Mouse (Mus musculus) liver, embryonic 12.5 days (tissue): ENCODE measurements around the gene Eef1a1. TPM values are rescaled to one million over a fixed set of nuclear protein-coding genes. Genes with fewer than 3 reads are reported as not detected.
A peak's percentile ranks its signal among the peaks of the same experiment; 100 is the strongest.

ENCODE experiments used
- ATAC-seq: fragments of 200-750 bp; cut with Nextera tagmentation; 2 replicates; pipeline ENCODE4 v1.8.0; 2017; ENCODE audit warnings: moderate number of reproducible peaks, mild to moderate bottlenecking, moderate library complexity
- H3K27ac ChIP-seq: fragments of 300-500 bp; sonication (generic); 2 replicates; pipeline ENCODE4 v1.5.1; 2016; ENCODE audit warnings: mild to moderate bottlenecking
- H3K27me3 ChIP-seq: fragments of 300-500 bp; sonication (generic); replicated peaks from 2 replicates; pipeline ENCODE4 v1.6.1; 2016; ENCODE audit warnings: mild to moderate bottlenecking, moderate library complexity
- H3K36me3 ChIP-seq: fragments of 300-500 bp; sonication (generic); 2 replicates; pipeline ENCODE4 v1.6.1; 2016; ENCODE audit warnings: mild to moderate bottlenecking, moderate library complexity
- H3K4me1 ChIP-seq: fragments of 300-500 bp; sonication (generic); 2 replicates; pipeline ENCODE4 v1.6.1; 2016
- H3K4me2 ChIP-seq: fragments of 300-500 bp; sonication (generic); 2 replicates; pipeline ENCODE4 v1.6.1; 2016; ENCODE audit warnings: mild to moderate bottlenecking, moderate library complexity
- H3K4me3 ChIP-seq: fragments of 300-500 bp; sonication (generic); 2 replicates; pipeline ENCODE4 v1.5.1; 2016; ENCODE audit warnings: mild to moderate bottlenecking, moderate library complexity
- H3K9ac ChIP-seq: fragments of 300-500 bp; sonication (generic); 2 replicates; pipeline ENCODE4 v1.6.1; 2016; ENCODE audit warnings: mild to moderate bottlenecking, moderate library complexity
- H3K9me3 ChIP-seq: fragments of 300-500 bp; sonication (generic); replicated peaks from 2 replicates; pipeline ENCODE4 v1.6.1; 2016; ENCODE audit warnings: mild to moderate bottlenecking, moderate library complexity
- WGBS: fragments of 180-500 bp; shearing (Covaris S2); methylation state at CpG from one replicate; pipeline ENCODE4 v1.1.7; 2016; ENCODE audit not compliant: insufficient replicate concordance; 5-methylcytosine and 5-hydroxymethylcytosine counted together
- polyA plus RNA-seq: library from polyadenylated mRNA; unstranded; fragments of >200 nt; fragmentation: Nextera tagmentation; extraction: Ambion mirVana; gene quantifications from 2 replicates; pipeline ENCODE4 v1.2.1, GENCODE M21; 2016

The Eef1a1 gene
- polyA plus RNA-seq = 2,705 and 2,706 TPM in 2 replicates

DNA sequence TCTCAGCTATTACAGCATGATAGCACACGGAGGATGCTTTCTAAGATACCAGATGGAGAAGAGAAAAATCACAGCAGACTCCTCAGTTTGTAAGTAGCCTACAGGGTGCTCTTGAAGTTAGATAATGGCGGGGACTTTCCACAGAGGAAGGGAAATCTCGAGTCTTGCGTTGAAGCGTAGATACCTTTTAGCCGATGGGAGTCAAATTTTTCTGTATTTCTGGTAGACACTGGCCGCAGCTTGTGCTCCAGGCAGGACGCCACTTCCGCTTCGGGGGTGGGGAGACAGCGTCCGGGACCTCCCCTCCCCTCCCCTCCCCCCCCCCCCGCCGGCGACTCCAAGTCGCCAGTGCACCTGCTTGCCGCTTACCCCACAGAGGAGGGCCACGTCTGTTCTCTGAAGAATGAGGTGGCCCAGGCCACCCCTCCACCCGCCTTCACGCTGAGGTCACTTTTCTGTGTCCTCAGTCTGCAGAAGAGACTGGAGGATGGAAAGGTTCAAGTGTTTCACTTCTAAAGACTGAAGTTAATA lies at the start of gene Eef1a1:
TSS of gene Eef1a1 (minus strand) at position 262 of the 531 bp plus-strand sequence.
- H3K9ac ChIP-seq = peak within 1 kb of the TSS; percentile 46
- no peaks in the 10 kb centered on the region for H3K36me3 ChIP-seq
- no peaks in the 10 kb centered on the region; the same call in 1 of the 2 replicates for H3K27me3 ChIP-seq
- H3K4me2 ChIP-seq = peak within 1 kb of the TSS; percentile 63
- H3K27ac ChIP-seq = no peak within 1 kb of the TSS
- H3K9me3 ChIP-seq = no peaks in the 10 kb centered on the region
- ATAC-seq = no peak
- WGBS = 3% methylated on average over 15 of the region's 20 CpGs
- peak within 1 kb of the TSS; percentile 37 for H3K4me3 ChIP-seq
- H3K4me1 ChIP-seq = peaks cover 11% of the 10 kb centered on the region

DNA sequence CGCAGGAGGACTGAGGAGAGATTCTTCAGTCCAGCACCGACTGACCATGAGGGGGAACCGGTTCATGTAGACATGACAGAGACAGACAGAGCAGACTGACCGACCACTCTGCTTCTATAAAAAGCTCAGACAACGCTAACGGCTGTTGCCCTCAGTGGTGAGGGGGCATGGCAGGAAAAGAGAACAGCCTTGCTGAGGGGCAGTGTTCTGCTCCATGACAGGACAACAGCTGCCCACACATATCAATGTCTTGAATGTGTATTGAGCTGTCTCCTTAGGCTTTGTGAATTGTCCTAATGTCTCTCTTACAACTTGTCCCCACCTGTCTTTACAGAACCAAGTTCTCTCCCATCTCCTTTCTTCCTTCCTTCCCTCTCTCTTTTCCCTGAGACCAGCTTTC lies 49.5 kb upstream of the Eef1a1 start:
- 25% methylated on average over 6 of the region's 6 CpGs for WGBS
- Histone ChIP-seq H3K27me3 (no peaks in the 10 kb centered on the region), H3K27ac (no peak overlapping the region), H3K36me3 (no peaks in the 10 kb centered on the region), H3K4me3 (no peak overlapping the region), H3K9ac (no peak overlapping the region), H3K9me3 (no peaks in the 10 kb centered on the region), H3K4me2 (no peak overlapping the region), H3K4me1 (peaks cover 7% of the 10 kb centered on the region; the same call in 1 of the 2 replicates)
- ATAC-seq = no peak

GRCm38 (mm10) chr9:78537154-78537873 lies 48.4 kb upstream of the Eef1a1 start:
- H3K4me1 ChIP-seq = peaks cover 7% of the 10 kb centered on the region; the same call in 1 of the 2 replicates
- WGBS = 86% methylated on average over 9 of the region's 9 CpGs
- no peak overlapping the region for H3K9ac ChIP-seq
- no peak overlapping the region for H3K4me2 ChIP-seq
- H3K27me3 ChIP-seq = no peaks in the 10 kb centered on the region
- no peak for ATAC-seq
- H3K4me3 ChIP-seq = no peak overlapping the region
- H3K27ac ChIP-seq = no peak overlapping the region
- no peaks in the 10 kb centered on the region for H3K36me3 ChIP-seq
- no peaks in the 10 kb centered on the region for H3K9me3 ChIP-seq

- Histone ChIP-seq H3K27me3 (no peaks in the 10 kb centered on the region), H3K36me3 (no peaks in the 10 kb centered on the region), H3K4me3 (no peak overlapping the region), H3K9me3 (no peaks in the 10 kb centered on the region), H3K4me2 (no peak overlapping the region), H3K27ac (no peak overlapping the region), H3K9ac (no peak overlapping the region), H3K4me1 (peaks cover 16% of the 10 kb centered on the region)
- WGBS = 76% methylated on average over 7 of the region's 7 CpGs
- no peak for ATAC-seq
Observed at GRCm38 (mm10) chr9:78534606-78535005, 45.7 kb upstream of the Eef1a1 start.

- WGBS = 42% methylated on average over 18 of the region's 18 CpGs
- Histone ChIP-seq H3K9ac (no peak overlapping the region), H3K27me3 (no peaks in the 10 kb centered on the region), H3K4me3 (no peak overlapping the region), H3K4me2 (no peak overlapping the region), H3K4me1 (peaks cover 14% of the 10 kb centered on the region), H3K36me3 (no peaks in the 10 kb centered on the region), H3K27ac (peak overlapping the region; percentile 71), H3K9me3 (no peaks in the 10 kb centered on the region)
- peak; percentile 63 for ATAC-seq
Observed at GRCm38 (mm10) chr9:78533296-78533935, 44.5 kb upstream of the Eef1a1 start.

GRCm38 (mm10) chr9:78532341-78532819 lies 43.4 kb upstream of the Eef1a1 start:
- Histone ChIP-seq H3K27ac (peak overlapping the region; percentile 71), H3K4me1 (peaks cover 17% of the 10 kb centered on the region), H3K4me2 (no peak overlapping the region), H3K36me3 (no peaks in the 10 kb centered on the region), H3K9ac (no peak overlapping the region), H3K9me3 (no peaks in the 10 kb centered on the region), H3K4me3 (no peak overlapping the region), H3K27me3 (no peaks in the 10 kb centered on the region)
- no peak; the same call in 1 of the 2 replicates for ATAC-seq
- WGBS = 55% methylated on average over 9 of the region's 9 CpGs

- Histone ChIP-seq H3K36me3 (no peaks in the 10 kb centered on the region), H3K27me3 (no peaks in the 10 kb centered on the region), H3K27ac (peak overlapping the region; percentile 71), H3K4me1 (peaks cover 20% of the 10 kb centered on the region), H3K4me3 (no peak overlapping the region), H3K4me2 (no peak overlapping the region), H3K9me3 (no peaks in the 10 kb centered on the region), H3K9ac (no peak overlapping the region)
- 40% methylated on average over 5 of the region's 5 CpGs for WGBS
- no peak for ATAC-seq
Observed at GRCm38 (mm10) chr9:78531816-78532215, 42.9 kb upstream of the Eef1a1 start.

- Histone ChIP-seq H3K9ac (peak overlapping the region; percentile 73), H3K27me3 (no peaks in the 10 kb centered on the region; the same call in 1 of the 2 replicates), H3K4me3 (peak overlapping the region; percentile 65), H3K4me2 (peak overlapping the region; percentile 94), H3K27ac (peak overlapping the region; percentile 80), H3K9me3 (no peaks in the 10 kb centered on the region), H3K36me3 (no peaks in the 10 kb centered on the region), H3K4me1 (peaks cover 26% of the 10 kb centered on the region)
- 6% methylated on average over 16 of the region's 16 CpGs for WGBS
- peak; percentile 60 for ATAC-seq
Observed at GRCm38 (mm10) chr9:78527767-78528381, 38.9 kb upstream of the Eef1a1 start.

GRCm38 (mm10) chr9:78527301-78527761 lies 38.4 kb upstream of the Eef1a1 start:
- peak; percentile 68 for ATAC-seq
- Histone ChIP-seq H3K4me3 (peak overlapping the region; percentile 65), H3K9me3 (no peaks in the 10 kb centered on the region), H3K27me3 (no peaks in the 10 kb centered on the region; the same call in 1 of the 2 replicates), H3K4me2 (peak overlapping the region; percentile 94), H3K9ac (peak overlapping the region; percentile 73), H3K27ac (peak overlapping the region; percentile 80), H3K4me1 (peaks cover 26% of the 10 kb centered on the region), H3K36me3 (no peaks in the 10 kb centered on the region)
- WGBS = under 1% methylated on average over 24 of the region's 24 CpGs

GRCm38 (mm10) chr9:78526206-78526605 lies 37.3 kb upstream of the Eef1a1 start:
- no peaks in the 10 kb centered on the region for H3K36me3 ChIP-seq
- WGBS = 72% methylated on average over 2 of the region's 2 CpGs
- no peak overlapping the region for H3K27ac ChIP-seq
- peaks cover 24% of the 10 kb centered on the region for H3K4me1 ChIP-seq
- H3K4me2 ChIP-seq = no peak overlapping the region
- no peak overlapping the region for H3K9ac ChIP-seq
- no peak for ATAC-seq
- no peak overlapping the region for H3K4me3 ChIP-seq
- H3K27me3 ChIP-seq = no peaks in the 10 kb centered on the region; the same call in 1 of the 2 replicates
- H3K9me3 ChIP-seq = no peaks in the 10 kb centered on the region

GRCm38 (mm10) chr9:78525451-78526135 lies 36.6 kb upstream of the Eef1a1 start:
- H3K27ac ChIP-seq = no peak overlapping the region
- H3K9me3 ChIP-seq = no peaks in the 10 kb centered on the region
- H3K4me1 ChIP-seq = peaks cover 30% of the 10 kb centered on the region
- ATAC-seq = no peak
- no peak overlapping the region for H3K4me2 ChIP-seq
- no peak overlapping the region for H3K4me3 ChIP-seq
- H3K36me3 ChIP-seq = no peaks in the 10 kb centered on the region
- WGBS = 85% methylated on average over 17 of the region's 17 CpGs
- no peak overlapping the region for H3K9ac ChIP-seq
- no peaks in the 10 kb centered on the region; the same call in 1 of the 2 replicates for H3K27me3 ChIP-seq
